Mouse (Mus musculus) lung, postnatal 25 days (tissue): ENCODE data around the gene Kpna1.
"Not testable (repeated sequence)": the region's sequence is repeated elsewhere in the genome, so short reads cannot be mapped to it uniquely, and the experiment has no call there.

Source experiments
- DNase-seq: peaks from one replicate; pipeline ENCODE4 v3.0.0; 2022; ENCODE audit warnings: low spot score

The Kpna1 gene

DNA sequence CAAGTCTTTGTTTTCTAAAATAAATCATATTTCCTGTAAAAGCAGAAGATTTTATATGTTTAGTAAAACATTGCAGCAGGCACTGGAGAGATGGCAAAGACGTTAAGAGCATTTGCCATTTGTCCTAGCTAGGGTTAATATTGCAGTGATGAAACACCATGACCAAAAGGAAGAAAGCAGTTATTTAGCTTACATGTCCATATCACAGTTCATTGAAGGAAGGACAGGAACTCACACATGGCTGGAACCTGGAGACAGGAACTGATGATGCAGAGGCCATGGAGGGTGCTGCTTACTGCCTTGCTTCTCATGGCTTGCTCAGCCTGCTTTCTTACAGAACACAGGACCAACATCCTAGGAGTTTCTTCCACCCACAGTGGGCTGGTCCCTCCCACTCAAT, 13.8 kb downstream of the Kpna1 start:
- no peak for DNase-seq

DNA sequence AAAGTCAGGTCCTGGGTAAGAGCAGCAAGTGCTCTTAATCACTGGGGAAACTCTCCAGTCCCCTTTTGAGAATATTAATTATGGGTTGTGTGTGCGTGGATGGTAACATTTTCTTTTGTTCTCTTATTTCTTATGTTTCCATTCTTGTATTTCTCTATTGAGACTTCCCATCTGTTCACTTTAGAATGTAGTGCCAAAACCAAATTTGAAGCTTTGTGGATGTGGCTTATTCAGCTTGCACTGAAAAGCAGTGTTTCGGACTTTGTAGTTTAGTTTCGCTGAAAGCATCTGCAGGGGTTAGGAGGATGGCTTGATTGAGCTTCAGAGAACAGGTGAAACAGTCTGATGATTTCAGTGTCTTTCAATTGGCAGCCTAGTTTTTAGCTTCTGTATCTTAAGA, 14.8 kb downstream of the Kpna1 start:
- no peak for DNase-seq

DNA sequence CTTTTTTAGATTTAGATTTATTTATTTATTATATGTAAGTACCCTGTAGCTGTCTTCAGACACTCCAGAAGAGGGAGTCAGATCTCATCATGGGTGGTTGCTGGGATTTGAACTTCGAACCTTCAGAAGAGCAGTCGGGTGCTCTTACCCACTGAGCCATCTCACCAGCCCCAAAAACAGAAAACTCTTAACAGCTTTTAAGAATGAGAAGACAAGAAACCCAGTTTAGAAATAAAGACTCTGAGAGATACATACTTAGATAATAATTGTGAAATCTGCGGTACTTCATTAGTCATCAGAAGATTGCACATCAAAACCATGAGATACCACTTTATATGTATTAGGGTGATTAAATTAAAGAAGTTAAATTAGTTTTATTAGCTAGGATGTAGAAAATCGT, 20.3 kb downstream of the Kpna1 start:
- not testable (repeated sequence) for DNase-seq

DNA sequence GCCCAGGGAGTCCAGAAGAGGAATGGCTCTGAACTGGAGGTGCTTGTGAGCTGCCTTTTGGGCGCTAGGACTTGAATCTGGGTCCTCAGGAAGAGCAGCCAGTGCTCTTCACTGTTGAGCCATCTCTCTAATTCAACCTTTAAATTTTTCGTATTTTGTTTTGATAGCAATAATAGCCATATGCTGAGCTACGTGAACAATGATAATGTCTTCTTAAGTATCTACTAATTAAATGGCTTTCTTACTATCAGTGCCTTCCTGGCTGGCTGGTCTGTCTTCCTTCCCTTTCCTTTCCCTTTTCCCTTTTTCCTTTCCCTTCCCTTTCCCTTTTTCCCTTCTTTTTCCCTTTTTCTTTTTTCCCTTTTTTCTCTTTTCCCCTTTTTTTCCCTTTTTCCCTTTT, 29.8 kb downstream of the Kpna1 start:
- no peak for DNase-seq

DNA sequence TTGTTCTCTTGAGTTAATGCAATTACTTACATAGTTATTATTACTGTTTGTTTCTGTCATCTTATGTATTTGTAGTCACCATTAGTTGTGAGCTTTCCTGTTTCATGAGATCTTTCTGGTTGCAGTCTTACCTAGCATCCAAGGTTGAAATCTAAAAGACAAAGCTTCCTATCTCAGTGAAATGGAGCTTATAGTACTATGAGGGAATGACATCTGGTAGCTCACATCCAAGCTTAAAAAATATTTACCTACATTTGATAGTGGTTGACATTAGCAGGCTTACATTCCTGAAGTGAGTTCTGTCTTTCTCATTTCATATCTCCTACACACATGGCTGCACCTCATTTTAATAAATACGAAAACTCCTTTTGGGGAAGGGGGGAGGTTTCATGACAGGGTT, 37.8 kb downstream of the Kpna1 start:
- no peak for DNase-seq

DNA sequence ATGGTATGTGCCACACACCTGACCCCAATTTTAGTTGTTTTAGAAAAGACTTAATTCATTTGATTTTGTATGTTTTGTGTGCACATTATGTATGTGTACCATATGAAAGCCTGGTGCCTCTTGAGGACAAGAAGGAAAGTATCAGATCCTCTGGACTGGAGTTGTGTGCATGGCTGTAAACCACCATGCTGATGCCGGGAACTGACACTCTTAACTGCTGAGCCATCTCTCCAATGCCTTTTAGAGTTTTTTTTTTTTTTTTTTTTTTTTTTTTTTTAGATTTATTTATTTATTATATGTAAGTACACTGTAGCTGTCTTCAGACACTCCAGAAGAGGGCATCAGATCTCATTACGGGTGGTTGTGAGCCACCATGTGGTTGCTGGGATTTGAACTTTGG, 49.6 kb downstream of the Kpna1 start:
- not testable (repeated sequence) for DNase-seq

DNA sequence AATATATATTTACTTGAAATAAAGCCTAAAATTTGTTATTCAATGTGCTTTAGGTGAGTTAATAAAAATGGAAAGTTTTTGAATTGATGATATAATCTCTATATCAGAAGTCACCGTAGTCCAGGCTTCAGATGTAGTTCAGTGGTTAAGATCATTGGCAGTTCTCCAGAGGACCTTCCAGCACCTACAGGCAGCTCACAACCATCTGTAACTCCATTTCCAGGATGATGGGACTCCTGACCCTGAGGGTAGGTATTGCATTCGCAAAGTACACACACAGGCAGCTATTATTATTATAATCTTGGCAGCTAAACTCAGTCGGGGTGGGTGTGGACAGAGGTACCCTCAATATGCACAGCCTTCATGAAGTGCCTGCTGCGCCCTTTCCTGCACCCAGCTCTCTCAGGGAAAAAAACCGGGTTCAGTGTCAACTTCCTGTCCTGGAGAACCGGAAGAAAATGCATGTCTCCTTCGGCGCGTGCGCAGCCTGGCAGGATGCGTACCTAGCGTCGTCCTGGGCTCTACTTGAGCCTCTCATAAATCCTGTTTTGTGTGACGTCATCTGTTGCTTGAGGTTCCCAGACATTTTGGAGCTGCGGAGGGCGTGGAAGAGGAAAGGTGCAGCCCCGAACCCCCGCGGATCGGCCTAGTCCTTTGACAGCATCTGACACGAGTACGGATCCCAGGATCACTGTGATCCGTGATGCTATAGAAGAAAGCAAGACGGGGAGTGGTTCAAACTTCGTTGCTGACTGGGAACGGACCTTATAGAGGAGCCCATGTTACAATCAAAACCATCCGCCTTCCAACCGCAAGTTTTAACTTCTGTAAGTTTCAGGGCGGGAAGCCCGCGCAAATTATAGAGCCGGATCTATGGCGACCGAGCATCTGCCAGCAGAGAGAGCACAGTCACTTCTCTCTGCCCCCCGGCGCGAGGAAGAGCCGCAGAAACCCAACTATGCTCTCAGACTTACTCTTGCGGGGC, 62.4 kb downstream of the Kpna1 start, which contains the start of gene Wdr5b:
Gene Wdr5b, plus strand, starts transcription at position 551 of the 985 bp plus-strand sequence.
- DNase-seq: peak; percentile 97

DNA sequence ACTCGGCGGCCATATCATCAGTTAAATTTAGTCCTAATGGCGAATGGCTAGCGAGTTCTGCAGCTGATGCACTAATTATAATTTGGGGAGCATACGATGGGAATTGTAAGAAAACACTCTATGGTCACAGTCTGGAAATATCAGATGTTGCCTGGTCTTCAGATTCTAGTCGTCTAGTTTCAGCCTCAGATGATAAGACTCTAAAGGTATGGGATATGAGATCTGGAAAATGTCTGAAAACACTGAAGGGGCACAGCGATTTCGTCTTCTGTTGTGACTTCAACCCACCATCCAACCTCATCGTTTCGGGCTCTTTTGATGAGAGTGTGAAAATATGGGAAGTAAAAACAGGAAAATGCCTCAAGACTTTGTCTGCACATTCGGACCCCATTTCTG, 63.1 kb downstream of the Kpna1 start:
- no peak for DNase-seq

DNA sequence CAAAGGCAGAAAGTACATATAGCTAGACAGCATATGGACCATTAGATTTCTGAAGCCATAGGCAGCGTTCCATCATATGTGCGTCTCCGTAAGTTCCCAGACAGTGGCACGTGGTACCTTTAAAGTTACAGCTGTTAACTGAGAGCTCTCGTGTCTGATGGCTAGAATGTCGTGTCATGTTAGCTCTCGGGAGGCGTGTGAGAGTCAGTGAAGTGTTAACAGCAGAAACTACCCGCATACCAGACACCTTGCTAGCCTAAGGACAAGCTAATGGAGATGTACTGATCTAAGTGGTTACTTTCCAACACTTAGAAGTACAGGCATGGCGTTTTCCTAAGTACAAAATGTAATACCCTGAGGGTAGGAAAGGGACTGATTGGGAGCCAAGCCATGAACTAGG, 64.5 kb downstream of the Kpna1 start:
- no peak for DNase-seq

DNA sequence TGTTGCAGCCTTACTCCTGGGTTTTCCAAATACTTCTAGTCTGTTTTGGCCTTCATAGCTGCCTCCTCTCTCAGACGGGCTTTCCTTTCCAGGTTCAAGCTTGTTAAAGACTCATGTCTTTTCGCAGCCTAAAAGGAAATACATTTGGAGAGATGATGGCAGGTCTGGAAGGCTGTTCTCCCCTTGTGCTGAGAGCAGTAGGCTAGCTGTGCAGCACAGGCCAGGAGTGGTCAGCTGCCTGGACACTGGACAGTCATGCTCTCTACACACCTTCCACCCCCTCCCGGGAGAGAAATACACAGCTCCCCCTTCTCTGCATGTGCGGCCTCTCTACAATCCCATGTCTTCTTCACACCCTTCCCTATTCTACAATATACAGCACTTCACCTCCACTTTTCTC, 65.4 kb downstream of the Kpna1 start:
- DNase-seq: no peak

DNA sequence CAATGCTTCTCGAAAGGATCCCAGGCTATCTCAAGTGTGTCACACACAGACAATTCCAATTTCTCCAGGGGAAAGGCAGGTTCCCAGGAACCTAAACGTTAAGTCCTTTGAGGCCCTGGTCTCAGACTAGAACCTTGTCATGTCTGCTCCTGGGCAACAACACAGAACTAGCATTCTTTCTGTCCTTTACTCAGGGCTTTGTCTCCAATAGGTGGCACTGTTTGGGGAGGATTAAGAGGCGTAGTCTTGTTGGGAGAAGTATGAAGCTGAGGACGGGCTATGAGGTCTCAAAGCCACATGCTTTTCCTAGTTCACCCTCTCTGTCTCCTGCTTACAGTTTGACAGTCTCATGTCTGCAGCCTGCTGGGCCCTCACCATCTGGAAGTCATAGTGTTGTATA, 69.0 kb downstream of the Kpna1 start:
- DNase-seq: no peak

DNA sequence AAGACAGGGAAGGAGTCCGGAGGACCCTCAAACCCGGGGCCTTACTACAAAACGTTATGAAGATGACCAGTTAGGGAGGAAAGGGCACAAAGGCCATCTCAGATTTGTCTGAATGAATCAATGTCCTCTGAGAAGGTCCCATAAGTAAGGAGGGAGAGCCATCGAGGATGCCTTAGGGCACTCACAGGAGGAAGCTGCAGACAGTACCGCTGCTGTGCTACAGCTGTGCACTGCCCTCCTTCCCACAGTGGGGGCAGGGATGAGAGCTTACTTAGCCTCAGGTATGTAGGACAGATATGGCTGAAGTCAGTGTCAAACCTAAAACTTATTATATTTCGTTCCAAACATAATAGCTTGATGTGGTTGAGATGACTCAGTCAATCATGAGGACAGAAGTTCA, 72.9 kb downstream of the Kpna1 start:
- DNase-seq: no peak

DNA sequence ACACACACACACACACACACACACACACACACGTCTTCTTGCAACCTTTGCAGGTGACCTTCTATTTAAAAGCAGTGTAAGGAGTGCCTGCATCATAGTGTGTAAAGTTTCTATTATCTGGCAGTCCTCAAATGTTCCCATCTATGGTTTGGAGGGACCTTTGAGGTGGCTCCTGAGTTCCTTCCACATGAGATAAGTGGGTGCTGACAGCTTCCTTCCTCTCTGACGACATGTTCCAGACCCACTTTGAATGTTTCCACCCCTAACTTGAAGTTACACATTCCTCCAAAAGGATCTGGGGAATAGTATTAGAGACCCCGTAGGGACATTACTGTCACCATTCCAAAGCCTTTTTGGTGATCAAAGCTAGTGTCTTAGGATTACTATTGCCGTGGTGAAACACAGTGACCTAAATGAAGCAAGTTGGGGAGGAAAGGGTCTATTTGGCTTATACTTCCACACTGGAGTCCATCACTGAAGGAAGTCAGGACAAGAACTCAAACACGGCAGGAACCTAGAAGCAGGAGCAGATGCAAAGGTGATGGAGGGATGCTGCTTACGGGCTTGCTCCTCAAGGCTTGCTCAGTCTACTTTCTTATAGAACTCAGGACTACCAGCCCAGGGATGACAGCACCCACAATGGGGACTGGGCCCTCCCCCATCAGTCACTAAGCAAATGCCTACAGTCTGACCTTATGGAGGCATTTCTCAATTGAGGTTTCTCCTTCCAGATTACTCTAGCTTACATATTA, 75.2 kb downstream of the Kpna1 start:
- no peak for DNase-seq

DNA sequence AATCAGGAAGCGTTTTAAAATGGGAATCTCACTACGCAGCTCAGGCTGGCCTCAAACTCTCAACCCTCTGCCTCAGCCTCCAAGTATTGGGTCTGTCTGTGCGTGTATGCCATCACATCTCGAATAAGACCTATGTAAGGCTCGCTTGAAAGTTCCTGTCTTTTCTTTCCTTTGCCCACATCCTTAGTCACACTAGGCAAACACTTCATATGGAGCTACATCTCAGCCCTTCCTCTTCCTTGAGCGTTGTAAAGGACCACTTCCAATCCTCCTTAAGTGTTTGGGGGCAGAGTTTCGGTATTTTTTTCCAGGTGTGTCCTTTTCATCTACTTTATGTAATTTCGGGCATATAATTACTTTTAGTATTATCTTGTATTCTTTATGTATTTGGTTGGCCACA, 76.4 kb downstream of the Kpna1 start:
- no peak for DNase-seq

DNA sequence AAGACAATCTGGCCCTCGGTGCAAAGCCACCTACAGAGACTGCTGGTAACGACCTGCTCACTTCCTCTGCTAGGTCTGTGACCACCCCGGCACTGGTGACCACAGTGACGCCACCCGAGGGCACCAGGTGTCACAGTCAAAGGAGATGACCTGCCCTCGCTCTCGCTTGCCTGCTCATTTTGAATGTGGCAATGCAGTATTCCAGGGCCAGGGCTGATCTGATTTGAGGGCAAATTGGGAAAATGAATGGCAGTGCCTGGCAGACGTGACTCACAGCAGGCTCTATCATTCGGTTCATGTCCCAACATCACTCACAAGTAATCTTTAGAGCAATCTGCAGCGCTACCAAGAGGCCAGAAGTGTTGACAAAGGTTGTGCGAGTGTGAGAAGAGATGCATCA, 77.9 kb downstream of the Kpna1 start:
- no peak for DNase-seq

DNA sequence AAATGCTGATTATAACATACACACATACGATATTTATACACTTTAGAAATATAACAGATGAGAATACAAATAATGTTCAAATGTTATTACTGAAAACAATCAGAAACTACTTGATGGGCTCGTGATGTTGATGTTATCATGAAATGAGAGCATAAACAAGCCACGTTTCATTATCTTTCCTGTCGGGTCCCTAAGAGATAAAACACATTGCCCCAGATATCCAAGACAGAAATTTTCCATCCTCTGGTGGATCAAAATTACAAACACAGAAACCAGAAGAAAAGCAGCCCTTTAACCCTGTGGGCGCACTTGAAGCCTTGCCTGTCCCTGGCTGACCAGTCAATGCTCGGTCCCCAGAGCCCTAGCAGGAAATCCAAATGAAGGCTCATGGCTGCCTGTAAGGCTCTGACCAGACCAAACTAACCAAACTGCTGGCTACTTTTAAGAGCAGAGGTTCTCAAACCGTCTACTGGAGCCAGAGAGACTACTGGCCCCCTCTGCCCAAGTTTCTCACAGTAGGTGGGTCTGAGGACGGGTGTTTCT, 79.5 kb downstream of the Kpna1 start:
- DNase-seq: no peak

DNA sequence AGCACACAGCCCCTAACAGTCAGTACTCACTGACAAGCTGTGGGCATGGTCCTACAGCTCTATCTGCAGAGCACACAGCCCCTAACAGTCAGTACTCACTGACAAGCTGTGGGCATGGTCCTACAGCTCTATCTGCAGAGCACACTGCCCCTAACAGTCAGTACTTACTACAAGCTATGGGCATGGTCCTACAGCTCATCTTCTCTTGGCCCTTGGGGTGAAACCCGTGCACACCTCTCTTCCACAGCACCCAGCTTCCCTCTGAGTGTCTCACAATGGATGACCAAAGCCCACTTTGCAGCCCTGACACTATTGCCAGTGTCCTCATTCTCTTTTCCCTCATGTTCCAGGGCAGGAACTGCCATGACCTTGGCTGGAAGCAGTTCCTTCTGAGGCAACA, 84.0 kb downstream of the Kpna1 start:
- DNase-seq: not testable (repeated sequence)

DNA sequence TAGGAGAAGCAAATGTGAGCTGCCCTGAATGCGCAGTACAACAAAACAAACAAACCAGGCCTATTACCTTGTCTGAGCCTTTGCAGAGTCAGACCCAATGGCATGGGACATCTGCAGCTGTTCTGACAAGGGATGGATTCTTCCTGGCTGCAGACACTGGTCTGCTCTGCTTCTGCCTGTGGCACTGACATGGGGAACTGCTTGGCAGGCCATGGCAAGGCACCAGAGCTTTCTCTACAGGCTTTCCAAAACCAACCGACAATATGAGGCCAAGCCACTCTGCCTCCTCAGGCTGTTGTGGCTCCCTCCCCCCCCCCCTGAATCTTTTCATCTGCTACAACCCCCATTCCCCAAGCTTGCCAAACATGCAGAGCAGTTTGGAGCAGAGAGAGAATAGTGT, 84.8 kb downstream of the Kpna1 start:
- DNase-seq: no peak

DNA sequence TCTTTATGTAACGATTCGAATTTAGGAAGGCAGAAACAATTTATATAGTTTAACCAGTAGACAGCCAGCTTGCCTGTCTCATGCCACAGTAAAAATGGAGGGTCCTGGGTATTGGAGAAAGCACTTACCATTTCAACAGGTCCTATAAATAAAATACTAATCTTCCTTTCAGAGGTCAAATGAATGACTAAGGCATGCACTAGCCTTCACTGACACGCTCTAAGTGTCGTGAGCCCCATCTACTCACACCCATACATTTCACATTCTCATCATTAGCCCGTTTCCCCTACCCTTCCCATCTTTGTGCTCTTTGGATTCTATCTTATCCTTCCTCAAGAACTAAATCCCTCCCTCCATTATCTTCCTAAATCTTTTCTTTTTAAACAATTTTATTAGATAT, 86.4 kb downstream of the Kpna1 start:
- DNase-seq: no peak

DNA sequence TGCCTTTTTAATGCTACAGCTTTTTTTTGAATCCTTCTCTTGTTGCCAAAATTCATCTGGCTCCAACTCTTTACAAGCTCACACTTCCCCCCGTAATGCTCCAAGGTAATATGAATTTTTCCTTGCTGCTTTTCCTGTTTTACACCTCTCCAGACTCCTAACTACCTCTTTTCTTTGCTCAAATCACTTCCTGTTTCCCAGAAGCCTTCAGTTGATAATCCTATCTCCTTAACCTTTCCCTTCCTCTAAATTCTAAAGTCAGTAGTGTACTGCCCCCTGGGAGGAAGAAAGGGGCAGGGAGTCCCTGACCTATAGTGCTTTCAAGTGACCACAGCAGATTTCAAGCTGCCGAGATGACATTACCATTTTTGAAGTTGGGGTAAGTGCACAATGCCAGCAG, 89.1 kb downstream of the Kpna1 start:
- no peak for DNase-seq

DNA sequence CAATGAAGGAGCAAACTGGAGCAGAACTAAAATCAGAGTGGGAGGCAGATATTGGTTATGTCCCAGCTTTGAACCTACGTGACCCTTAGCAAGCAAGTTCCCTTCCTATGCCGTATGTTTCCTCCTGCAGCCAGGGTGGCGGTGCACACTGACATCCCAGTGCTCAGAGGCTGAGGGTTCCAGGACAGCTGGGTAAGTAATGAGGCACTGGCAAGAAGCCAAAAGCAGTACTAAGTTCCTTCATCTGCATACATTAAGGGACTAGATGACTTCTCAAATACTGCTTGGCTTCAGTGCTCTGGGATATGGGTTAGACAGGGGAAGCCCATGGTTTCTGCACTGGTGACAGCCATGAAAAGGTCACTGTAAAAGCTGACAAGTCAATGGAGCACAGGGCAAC, 89.8 kb downstream of the Kpna1 start:
- DNase-seq: no peak

DNA sequence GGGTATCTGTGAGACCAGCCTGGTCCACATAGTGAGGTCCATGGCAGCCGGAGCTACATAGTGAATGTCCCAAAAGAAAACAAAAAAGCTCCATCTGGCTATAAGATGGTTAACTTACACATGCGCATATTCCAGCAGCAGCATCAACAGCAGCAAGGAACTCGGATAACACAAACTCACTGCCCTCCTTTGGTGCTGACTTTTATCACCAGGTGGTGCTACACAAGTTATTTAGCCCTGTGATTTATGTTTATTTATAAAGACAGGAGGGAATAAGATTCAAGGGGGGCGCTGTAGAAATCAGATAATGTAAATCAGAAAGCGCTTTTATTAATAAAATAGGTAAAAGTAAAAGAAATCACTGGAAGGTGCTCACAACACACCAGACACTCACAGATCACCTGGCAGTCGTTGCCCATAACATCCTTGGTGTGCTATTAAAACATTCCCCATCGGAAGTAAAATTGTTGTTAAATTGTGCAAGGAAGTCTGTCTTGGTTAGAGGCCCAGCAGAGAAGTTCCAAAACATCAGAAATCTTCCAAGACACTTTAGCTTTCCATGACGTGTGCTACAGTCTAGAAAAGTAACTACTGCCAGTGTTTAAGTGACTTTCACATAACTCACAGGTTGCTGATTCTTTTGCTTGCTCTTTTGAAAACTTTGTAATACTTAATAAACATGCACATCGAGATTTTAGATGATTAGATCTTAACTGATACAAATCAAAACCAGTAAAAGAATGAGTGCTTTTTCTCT, 91.4 kb downstream of the Kpna1 start:
- no peak for DNase-seq
